Mouse (Mus musculus): ENCODE results near the gene Stard13. TPM values are rescaled to one million over a fixed set of nuclear protein-coding genes. Genes with fewer than 3 reads are reported as not detected.

The Stard13 gene
- total RNA-seq, 2 experiments from 2014 or later = 19.1 to 26.0 TPM

DNA sequence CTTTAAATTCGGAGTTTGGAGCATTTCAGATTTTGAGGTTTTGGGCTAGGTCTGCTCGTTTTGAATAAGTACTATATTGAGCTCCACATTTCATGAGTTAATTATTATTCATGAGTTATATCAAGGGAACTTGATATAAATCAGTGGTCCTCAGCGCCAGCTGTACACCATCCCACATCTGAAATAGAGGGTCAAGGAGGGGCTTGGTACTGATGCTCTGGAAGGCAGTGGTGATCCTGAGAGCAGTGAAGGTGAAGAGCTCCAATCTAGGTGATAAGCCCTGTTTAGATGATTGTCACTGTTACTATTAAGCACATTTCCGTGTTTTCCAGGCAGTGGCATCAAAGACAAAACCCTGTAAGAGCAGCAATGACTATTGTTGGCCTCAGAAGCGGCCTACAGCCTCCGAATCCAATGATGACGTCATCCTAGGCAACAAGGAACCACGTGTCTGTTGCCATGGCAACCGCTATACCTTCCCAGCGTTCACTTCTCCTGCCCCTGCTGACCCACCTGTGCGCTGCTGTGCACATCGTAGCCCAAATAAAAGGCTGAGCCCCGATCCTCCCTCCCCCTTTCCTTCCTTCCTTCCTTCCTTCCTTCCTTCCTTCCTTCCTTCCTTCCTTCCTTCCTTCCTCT lies 5.2 kb downstream of the Stard13 start:
- no peak for DNase-seq

DNA sequence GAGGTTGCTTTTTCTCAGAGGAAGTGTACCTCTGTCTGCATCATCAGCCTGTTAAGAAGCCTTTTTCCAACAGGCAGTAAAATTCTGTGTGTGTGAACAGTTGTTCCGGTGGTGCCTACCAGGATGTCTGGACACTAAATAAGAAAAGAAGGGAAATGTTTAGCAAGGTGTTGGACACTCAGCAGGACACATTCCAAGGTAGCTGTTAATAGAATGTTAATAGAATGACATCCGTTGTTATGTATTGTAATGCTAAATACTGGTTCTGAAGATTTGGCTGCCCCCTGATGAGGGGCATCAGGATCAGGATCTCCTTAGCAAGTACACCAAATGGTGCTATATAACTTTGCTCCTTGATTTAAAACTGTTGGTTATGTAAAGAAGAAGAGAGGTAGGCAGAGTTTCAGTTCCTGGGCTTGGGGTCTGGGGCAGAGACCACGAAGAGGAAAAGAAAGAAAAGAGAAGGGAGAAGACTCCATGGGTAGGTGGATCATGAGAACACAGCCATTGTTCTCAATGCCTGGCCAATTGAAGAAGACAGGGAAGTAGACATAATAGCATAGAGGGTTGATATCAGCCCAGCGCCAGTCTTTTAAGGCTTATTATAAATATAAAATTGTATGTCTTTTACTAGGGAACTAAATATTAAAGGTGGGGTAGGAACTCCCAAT lies 9.8 kb downstream of the Stard13 start:
- DNase-seq = no peak

DNA sequence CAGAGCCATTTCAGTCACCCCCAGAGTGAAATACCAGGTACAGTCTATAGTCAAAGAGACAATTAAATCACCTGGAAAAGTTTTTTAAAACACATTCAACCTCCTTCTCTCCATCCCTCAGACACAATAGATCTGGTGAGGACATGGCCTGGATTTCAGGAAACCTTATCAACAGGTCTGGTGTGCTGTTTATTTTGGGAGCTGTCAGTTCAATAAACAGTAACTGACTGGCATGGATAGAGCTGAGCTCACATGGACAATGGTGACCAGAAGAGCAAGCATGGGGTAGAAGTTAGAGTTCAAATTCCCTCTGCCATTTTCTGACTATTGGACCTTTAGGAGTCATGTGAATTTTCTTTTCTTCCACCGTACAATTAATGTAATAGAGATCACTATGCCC lies 10.8 kb downstream of the Stard13 start:
- no peak for DNase-seq

DNA sequence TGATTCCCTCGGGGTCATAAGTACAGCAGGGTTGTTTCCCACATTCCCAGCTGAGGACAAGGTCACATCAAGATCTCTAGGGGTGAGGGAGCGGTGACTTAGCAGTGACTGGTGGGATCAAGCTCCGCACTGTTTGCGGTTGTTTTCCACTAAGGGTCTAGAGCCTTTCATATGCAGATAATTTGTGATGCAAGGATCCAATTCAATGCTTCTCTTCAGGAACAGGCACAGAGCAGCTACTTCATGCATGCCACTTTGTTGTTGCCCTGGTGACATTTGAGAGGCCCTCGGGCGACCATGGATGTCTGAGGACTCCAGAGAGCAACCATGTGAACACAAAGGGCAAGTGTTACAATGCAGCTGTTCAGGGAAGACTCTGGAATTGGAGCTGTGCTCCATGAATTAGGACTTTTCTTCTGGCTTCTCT lies 14.9 kb downstream of the Stard13 start:
- no peak for DNase-seq

DNA sequence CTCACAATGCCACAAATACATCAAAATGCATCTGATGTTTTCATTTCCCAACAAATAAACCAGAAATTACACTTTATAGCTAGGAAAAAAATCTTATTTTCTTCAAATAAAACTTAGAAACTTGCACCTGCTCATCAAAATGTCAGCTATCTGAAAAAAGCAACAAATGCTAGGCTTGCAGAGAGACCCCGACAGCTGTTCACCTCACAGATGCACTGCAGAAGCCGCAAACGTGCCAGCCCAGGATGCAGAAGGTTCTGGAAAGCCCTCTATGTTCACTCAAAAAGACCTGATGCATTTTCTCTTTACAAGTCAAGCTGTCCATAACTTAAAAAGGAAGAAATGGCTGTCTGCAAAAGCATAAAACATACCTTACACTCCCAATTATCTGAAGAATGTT lies 20.5 kb downstream of the Stard13 start:
- no peak for DNase-seq

GRCm38 (mm10) chr5:151210869-151211268 lies 22.8 kb downstream of the Stard13 start:
- DNase-seq = no peak

- DNase-seq = no peak
Observed at GRCm38 (mm10) chr5:151210060-151210459, 23.6 kb downstream of the Stard13 start.

GRCm38 (mm10) chr5:151205017-151205416 lies 28.6 kb downstream of the Stard13 start:
- no peak for DNase-seq

GRCm38 (mm10) chr5:151202925-151203324 lies 30.7 kb downstream of the Stard13 start:
- no peak for DNase-seq

GRCm38 (mm10) chr5:151201220-151201619 lies 32.4 kb downstream of the Stard13 start:
- no peak for DNase-seq

DNA sequence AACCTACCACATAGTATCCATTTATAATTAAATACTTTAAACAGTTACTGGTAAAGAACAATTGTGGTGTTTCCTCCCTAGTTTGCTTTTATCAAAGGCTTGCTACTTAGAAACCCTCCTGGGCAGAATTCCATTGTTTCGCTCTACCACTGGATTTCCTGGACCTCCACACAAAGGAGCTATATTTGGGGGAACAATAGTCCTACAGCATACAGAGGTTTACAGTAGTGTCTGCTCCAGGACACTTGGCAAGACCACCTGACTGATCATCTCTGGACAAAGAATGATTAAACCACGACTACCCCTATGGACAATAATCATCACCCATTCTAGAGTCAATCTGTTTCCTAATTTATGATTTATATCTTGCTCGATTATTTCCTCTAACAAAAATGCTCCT lies 34.4 kb downstream of the Stard13 start:
- DNase-seq = no peak

DNA sequence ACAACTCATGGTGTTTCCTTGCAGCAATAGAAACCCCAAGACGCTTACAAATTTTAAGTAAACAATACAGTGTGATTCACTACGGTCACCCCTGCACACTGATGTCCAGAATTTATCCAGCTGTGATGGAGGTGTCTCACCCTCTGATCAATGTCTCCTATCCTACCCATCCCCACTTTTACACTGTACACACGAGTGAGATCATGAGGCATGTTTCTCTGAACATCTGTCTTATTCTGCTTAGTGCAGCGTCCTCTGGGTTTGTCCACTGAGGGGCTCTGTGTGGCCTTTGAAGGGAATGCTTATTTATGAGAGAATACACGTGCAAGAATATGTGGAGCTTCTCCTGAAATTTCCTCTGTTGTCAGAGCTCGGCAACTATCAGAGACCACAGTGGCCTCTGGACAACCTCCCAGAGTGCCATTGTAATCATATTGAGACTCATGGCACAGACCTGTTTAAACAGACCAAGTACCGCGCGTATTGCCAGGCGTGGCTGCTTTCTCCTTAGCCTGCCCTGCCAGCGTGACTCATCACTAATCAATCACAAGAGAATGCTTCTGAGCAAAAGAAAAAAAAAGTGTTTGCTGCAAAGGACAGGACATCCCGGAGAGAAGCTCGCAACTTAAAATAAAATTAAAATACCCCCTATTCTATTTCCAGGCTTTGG lies 36.9 kb downstream of the Stard13 start:
- no peak for DNase-seq

- DNase-seq = no peak
Observed at GRCm38 (mm10) chr5:151193885-151194520, 39.6 kb downstream of the Stard13 start.

GRCm38 (mm10) chr5:151192266-151192665 lies 41.4 kb downstream of the Stard13 start:
- no peak for DNase-seq

DNA sequence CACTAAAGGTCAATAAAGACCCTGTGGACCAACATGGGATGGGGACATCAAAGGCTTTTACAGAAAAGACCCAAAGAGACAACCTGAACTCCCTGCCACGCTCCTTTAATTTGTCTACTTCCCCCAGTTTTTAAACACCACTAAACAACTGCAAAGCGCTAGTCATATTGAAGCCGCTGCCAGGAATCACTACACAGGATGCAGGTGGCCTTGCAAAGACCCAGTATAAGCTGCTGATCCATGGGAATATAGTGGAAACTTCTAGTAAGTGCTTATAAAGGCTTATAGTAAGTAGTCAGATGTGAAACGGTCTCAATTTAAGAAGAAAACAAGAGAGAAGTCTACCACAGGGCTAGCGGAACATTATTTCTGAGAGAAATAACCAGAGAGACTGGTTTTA lies 42.9 kb downstream of the Stard13 start:
- DNase-seq = no peak

- peak; percentile 53 for DNase-seq
Observed at GRCm38 (mm10) chr5:151189789-151190378, 43.8 kb downstream of the Stard13 start.

GRCm38 (mm10) chr5:151189321-151189720 lies 44.3 kb downstream of the Stard13 start:
- DNase-seq = no peak

- no peak for DNase-seq
Observed at GRCm38 (mm10) chr5:151188659-151189058, 45.0 kb downstream of the Stard13 start.

GRCm38 (mm10) chr5:151187336-151187735 lies 46.3 kb downstream of the Stard13 start:
- no peak for DNase-seq

GRCm38 (mm10) chr5:151185286-151185856 lies 48.3 kb downstream of the Stard13 start:
- no peak for DNase-seq

- no peak for DNase-seq
Observed at GRCm38 (mm10) chr5:151183656-151184240, 49.9 kb downstream of the Stard13 start.

DNA sequence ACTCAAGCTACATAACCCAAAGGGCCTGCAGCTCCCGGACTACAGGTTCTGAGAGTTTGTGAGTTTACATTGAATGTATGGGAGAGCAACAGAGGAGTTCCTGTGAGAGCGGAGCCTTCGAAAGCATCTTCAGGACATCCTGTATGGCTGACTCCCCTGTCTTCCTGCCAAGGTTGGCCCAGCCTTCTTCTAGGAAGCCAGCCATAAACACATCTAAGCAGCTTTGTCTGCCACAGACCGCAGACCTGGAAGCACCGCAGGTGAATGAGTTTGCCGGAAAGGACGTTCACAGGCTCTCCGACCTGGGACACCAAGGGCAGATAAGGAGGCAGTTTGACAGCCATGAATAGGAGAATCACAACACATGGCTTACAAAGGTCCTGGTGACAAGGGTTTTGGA lies 52.3 kb downstream of the Stard13 start:
- no peak for DNase-seq
